In genomic region chr16:33184901-33185260, GRCm38 (mm10) we compare ENCODE assay signal across 7 mouse cellular contexts. TPM values are rescaled to one million over a fixed set of nuclear protein-coding genes. Genes with fewer than 3 reads are reported as not detected.
DNase-seq lines count a peak whose midpoint lies in the region; ATAC-seq lines count a peak whose summit lies in the region.

Gene Osbpl11, plus strand, starts transcription at chr16:33185071.

- DNase-seq in adrenal gland, postnatal 14 days: peak; percentile 98
- DNase-seq in embryonic facial prominence, embryonic 11.5 days (ENCODE audit: low spot score): peak; percentile 98
- peak; percentile 100 for DNase-seq in heart, adult 11 months
- peak; percentile 98 for DNase-seq in kidney, adult 18-20 months
- peak; percentile 97 for DNase-seq in limb, embryonic 11.5 days (ENCODE audit: low spot score)
- peak; percentile 98 for DNase-seq in midbrain, embryonic 14.5 days
- DNase-seq in spleen, adult 18-20 months: peak; percentile 87 to 93

- peak within 1 kb of the TSS; percentile 93 for H3K4me3 ChIP-seq in embryonic facial prominence, embryonic 11.5 days (ENCODE audit: low read depth, low read length)
- peak within 1 kb of the TSS; percentile 86 for H3K4me3 ChIP-seq in limb, embryonic 11.5 days (ENCODE audit: low read depth, low read length)
- H3K4me3 ChIP-seq in midbrain, embryonic 14.5 days (replicated peaks; ENCODE audit: low read depth, low read length): peak within 1 kb of the TSS; percentile 96

- ATAC-seq in embryonic facial prominence, embryonic 11.5 days (replicated peaks; ENCODE audit: insufficient number of reproducible peaks, low FRiP score, low TSS enrichment, low read depth): peak; percentile 89
- peak; percentile 93 for ATAC-seq in limb, embryonic 11.5 days (ENCODE audit: insufficient number of reproducible peaks, low FRiP score, low TSS enrichment, low read depth)
- ATAC-seq in midbrain, embryonic 14.5 days (ENCODE audit: low FRiP score, low TSS enrichment): peak; percentile 94

- no peaks in the 10 kb centered on the region for H3K4me1 ChIP-seq in embryonic facial prominence, embryonic 11.5 days (ENCODE audit: control insufficient read depth, insufficient read depth, low read length)
- H3K4me1 ChIP-seq in limb, embryonic 11.5 days (ENCODE audit: control insufficient read depth, insufficient read depth, low read length): peaks cover 10% of the 10 kb centered on the region
- peaks cover 25% of the 10 kb centered on the region for H3K4me1 ChIP-seq in midbrain, embryonic 14.5 days (ENCODE audit: control insufficient read depth, insufficient read depth, low read length)

- H3K36me3 ChIP-seq in embryonic facial prominence, embryonic 11.5 days (replicated peaks; ENCODE audit: control insufficient read depth, insufficient read depth, low read depth, low read length): no peaks in the 10 kb centered on the region
- H3K36me3 ChIP-seq in limb, embryonic 11.5 days (ENCODE audit: control insufficient read depth, insufficient read depth, low read length): no peaks in the 10 kb centered on the region
- H3K36me3 ChIP-seq in midbrain, embryonic 14.5 days (ENCODE audit: control insufficient read depth, insufficient read depth, low read length): no peaks in the 10 kb centered on the region

- under 1% methylated on average over 27 of the region's 27 CpGs for WGBS in embryonic facial prominence, embryonic 11.5 days
- 0% methylated on average over 27 of the region's 27 CpGs for WGBS in limb, embryonic 11.5 days
- under 1% methylated on average over 27 of the region's 27 CpGs for WGBS in midbrain, embryonic 14.5 days

- H3K9me3 ChIP-seq in embryonic facial prominence, embryonic 11.5 days (replicated peaks; ENCODE audit: control insufficient read depth, low read length): no peaks in the 10 kb centered on the region
- no peaks in the 10 kb centered on the region for H3K9me3 ChIP-seq in limb, embryonic 11.5 days (ENCODE audit: control insufficient read depth, low read length)
- no peaks in the 10 kb centered on the region for H3K9me3 ChIP-seq in midbrain, embryonic 14.5 days (ENCODE audit: control insufficient read depth, low read length)

- no peaks in the 10 kb centered on the region for H3K27me3 ChIP-seq in embryonic facial prominence, embryonic 11.5 days (ENCODE audit: control insufficient read depth, insufficient read depth, low read length)
- no peaks in the 10 kb centered on the region for H3K27me3 ChIP-seq in limb, embryonic 11.5 days (ENCODE audit: control insufficient read depth, insufficient read depth, low read length)
- no peaks in the 10 kb centered on the region for H3K27me3 ChIP-seq in midbrain, embryonic 14.5 days (ENCODE audit: control insufficient read depth, insufficient read depth, low read length)

- H3K9ac ChIP-seq in embryonic facial prominence, embryonic 11.5 days (replicated peaks; ENCODE audit: low read length): peak within 1 kb of the TSS; percentile 93
- peak within 1 kb of the TSS; percentile 83 for H3K9ac ChIP-seq in limb, embryonic 11.5 days (ENCODE audit: low read length)
- H3K9ac ChIP-seq in midbrain, embryonic 14.5 days (replicated peaks; ENCODE audit: low read length): peak within 1 kb of the TSS; percentile 90

- H3K4me2 ChIP-seq in embryonic facial prominence, embryonic 11.5 days (ENCODE audit: low read depth, low read length): peak within 1 kb of the TSS; percentile 91
- H3K4me2 ChIP-seq in limb, embryonic 11.5 days (ENCODE audit: low read depth, severe bottlenecking): peak within 1 kb of the TSS; percentile 70
- peak within 1 kb of the TSS; percentile 99 for H3K4me2 ChIP-seq in midbrain, embryonic 14.5 days (ENCODE audit: low read length)

- peak within 1 kb of the TSS; percentile 79 for H3K27ac ChIP-seq in embryonic facial prominence, embryonic 11.5 days (replicated peaks; ENCODE audit: low read depth, low read length)
- H3K27ac ChIP-seq in limb, embryonic 11.5 days (replicated peaks; ENCODE audit: low read depth, low read length): peak within 1 kb of the TSS; percentile 63
- H3K27ac ChIP-seq in midbrain, embryonic 14.5 days (replicated peaks; ENCODE audit: low read depth, low read length): peak within 1 kb of the TSS; percentile 91

RNA-seq across cellular contexts. Expression of gene Osbpl11, which starts in this region (rescaled TPM):
- total RNA-seq in adrenal gland, postnatal 14 days (2021): 46.1 and 59.0 TPM in 2 replicates
- polyA plus RNA-seq in embryonic facial prominence, embryonic 11.5 days (2014; fragmentation: Nextera tagmentation; extraction: Ambion mirVana): 22.6 and 23.8 TPM in 2 replicates
- polyA plus RNA-seq in limb, embryonic 11.5 days (2014; fragmentation: Nextera tagmentation; extraction: Ambion mirVana): 23.3 and 26.2 TPM in 2 replicates
- polyA plus RNA-seq in midbrain, embryonic 14.5 days (2014; fragmentation: Nextera tagmentation; extraction: Ambion mirVana): 16.4 and 21.5 TPM in 2 replicates

Comparison
In these comparisons a context has a peak if more than half of its experiments do, and no peak if none do; other contexts are left out.
1. Peak in every context shown above with its lines: DNase-seq, ATAC-seq, H3K4me3 ChIP-seq and H3K27ac ChIP-seq.